Mouse (Mus musculus): ENCODE data around the gene Hoxa10.

Hoxa10 gene

DNA sequence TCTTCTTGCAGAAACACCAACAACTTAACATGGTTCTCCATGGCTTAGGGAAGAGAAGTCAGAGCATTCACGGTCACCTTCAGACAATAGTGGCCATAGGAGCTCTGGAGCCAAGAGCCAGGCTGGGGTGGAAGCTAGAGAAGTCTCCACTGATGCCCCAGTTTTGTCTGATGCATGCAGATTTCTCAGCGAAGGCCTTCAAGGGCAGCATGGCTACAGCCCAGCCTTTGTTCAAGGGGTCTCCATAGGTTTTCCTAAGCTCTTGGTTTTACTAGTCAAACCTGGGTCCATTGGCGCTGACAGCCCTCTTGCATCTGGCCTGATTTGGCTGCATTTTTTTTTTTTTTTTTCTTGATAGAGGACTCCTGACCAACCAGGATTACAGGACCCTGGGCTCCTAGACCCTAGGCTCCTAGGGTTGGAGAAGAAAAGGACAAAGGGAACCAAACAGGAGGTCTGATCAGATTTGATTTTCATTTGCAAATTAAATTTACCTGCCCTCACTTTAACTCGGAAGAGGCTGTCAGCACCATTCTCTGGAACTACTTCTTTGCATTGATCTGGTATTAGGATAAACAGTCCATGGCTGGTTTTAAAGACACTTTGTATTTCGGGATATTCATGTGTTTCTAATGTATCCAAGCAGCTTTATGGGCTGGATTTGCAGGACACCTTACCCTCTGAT, 23.6 kb upstream of the Hoxa10 start:
- in situ Hi-C loops (cut with MboI; ENCODE audit: low sequenced_read_pairs), result loop anchor here (25.0 kb wide), 2 partner anchors 573 to 648 kb away; no protein-coding TSS in a partner anchor

DNA sequence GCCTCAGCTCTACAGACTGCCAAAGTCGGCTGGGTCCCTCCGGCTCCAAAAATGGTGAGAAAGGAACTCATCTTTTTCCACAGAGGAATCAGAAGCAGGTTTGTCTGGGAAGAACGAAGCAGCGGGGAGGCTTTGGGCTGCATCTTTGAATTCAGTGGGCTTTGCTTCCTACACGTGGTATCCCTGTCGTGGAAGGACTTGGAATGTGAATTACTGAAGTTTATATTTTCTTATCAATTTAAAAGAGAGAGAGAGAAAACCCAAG, 22.6 kb upstream of the Hoxa10 start:
- in situ Hi-C loops (cut with MboI; ENCODE audit: low sequenced_read_pairs), result loop anchor here (25.0 kb wide), 2 partner anchors 574 to 649 kb away; no protein-coding TSS in a partner anchor

DNA sequence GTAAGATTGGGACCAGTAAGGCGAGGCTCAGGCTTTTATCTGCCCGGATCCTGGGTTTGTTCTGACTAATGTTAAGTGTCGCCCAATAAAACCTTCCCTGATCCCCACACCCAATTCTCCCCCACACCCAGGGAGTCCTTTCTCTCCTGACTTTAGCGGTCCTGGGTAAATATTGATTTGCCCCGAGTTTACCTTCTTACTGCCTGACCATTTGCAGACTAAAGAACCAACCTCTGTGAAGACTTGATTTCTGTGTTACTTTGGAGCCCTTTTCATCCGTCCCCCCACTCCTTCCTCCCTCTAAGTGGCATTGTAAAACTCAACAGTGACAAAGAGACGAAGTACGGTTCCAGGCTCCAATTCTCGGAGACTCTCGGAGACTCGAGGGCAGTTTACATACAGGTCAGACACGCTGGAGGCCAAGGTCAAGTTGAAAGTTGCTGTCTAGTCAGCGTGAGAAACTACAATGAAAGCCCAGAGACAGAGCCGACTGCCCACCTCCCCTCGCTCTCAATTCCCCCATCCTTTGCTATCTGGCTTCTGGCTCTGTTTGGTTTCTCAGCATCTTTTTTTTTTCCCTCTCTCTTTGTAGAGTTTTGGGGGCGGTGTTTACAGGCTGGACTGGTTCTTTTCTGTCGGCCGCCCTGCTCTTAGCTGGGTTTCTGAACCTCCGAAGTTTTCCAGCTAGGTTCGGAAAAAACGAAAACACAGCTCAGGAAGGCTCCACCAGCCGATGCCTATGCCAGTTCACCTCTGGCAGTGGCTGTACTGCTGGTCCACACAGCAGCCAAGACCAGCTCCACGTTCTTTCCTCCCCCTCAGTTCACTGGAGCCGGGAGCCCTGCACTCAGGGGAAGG, 22.0 kb upstream of the Hoxa10 start:
- in situ Hi-C loops (cut with MboI; ENCODE audit: low sequenced_read_pairs), result loop anchor here (25.0 kb wide), 2 partner anchors 575 to 650 kb away; no protein-coding TSS in a partner anchor

DNA sequence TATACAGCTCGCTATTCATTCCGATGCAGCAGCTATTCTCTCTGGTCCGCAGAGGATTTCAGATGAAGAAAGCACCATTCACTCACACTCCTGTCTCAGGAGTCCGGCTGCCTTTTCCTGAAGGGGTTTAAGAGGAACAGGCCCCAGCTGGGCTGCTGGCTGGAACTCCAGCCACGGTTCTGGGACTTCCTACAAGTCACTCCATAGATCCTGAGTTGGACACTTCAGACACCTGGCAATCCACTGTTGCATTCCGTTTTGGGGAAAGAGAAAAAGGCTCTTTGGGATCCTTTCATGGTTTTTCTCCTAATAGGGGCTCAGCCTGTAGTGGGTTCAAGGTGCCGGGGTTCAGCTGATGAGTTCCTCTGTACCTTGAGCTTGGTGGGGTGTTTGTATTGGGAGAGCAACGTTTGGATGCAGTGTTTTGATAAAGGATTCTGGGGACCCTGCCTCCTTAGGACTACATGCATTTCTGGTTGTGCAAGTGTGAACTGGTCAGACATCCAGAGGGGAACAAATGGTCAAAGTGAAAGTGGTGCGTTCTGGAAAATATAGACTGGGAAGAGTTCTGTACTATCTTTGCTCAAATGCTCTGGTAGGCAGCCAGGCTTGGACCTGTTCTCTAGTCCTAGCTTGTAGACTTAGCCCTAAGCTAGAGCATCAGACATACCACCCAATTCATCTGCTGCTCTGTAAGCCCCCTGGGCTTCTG, 21.3 kb upstream of the Hoxa10 start:
- in situ Hi-C loops (cut with MboI; ENCODE audit: low sequenced_read_pairs), result loop anchor here (25.0 kb wide), 2 partner anchors 575 to 650 kb away; no protein-coding TSS in a partner anchor

DNA sequence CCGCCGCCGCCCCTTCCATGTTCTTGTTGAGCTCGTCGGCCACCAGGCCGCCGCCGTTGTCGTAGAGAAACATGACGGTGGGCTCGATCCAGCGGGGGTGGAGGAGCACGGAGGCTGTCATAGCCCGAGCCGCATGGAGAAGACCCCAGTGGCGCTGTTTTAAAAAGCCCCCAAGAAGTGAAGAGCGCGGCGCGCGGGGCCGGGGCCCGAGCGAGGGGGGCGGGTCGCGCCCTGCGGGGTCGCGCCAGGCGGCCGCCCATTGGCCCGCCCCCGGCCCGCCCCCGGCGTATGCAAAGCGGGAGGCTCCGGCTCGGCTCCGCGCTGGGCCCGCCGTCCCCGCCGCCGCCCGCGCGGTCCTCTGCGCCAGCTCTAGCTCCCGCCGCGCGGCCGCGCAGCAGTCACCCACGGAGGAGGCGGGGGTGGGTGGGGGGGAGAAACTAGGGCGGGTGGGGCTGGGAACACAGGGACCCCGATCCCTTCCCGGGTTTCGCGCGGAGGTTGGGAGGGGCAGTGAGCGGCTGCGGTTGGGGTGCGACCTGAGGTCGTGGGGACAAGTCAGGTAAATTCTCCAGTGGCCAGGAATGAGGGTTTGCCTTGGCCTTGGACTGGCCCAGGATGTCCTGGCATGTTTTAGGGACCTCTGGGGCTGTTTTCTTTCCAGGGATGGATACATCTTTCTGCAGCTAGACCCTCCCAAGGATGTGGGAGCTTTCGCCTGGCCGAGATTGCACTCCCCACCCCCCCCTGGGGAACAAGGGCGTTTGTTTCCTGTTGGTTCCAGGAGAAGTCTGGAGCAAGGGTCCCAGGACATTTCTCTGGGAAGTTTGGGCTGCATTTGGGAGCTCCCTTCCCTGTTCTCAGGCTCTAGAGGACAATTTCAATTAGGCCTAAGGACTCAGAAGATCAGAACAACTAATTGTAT, 20.3 kb upstream of the Hoxa10 start, which contains the start of gene Hoxa13:
Gene Hoxa13, minus strand, starts transcription at position 227 of the 922 bp plus-strand sequence.
- in situ Hi-C loops (cut with MboI; ENCODE audit: low sequenced_read_pairs), result loop anchor here (25.0 kb wide), 2 partner anchors 576 to 651 kb away; no protein-coding TSS in a partner anchor

DNA sequence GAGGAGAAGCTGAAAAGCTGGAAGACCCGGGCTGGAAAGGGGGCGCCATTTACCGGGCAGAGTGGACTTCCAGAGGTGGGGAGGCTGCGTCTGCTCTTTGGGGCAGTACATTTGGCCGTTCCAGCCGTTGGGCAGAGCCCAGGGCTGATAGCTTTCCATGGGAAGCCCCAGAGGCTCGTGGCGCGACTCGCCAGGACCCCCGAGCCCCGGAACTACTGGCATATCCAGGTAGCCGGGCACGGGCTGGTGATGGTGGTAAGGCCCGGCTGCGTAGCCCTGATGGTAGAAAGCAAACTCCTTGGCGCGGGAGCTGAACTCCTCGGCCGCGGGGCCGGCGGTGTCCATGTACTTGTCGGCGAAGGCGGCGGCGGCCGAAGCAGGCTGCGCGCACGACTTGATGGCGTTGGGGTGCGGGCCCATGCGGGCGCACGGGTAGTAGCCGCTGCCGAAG, 19.2 kb upstream of the Hoxa10 start:
- in situ Hi-C loops (cut with MboI; ENCODE audit: low sequenced_read_pairs), result loop anchor here (25.0 kb wide), 2 partner anchors 577 to 652 kb away; no protein-coding TSS in a partner anchor

DNA sequence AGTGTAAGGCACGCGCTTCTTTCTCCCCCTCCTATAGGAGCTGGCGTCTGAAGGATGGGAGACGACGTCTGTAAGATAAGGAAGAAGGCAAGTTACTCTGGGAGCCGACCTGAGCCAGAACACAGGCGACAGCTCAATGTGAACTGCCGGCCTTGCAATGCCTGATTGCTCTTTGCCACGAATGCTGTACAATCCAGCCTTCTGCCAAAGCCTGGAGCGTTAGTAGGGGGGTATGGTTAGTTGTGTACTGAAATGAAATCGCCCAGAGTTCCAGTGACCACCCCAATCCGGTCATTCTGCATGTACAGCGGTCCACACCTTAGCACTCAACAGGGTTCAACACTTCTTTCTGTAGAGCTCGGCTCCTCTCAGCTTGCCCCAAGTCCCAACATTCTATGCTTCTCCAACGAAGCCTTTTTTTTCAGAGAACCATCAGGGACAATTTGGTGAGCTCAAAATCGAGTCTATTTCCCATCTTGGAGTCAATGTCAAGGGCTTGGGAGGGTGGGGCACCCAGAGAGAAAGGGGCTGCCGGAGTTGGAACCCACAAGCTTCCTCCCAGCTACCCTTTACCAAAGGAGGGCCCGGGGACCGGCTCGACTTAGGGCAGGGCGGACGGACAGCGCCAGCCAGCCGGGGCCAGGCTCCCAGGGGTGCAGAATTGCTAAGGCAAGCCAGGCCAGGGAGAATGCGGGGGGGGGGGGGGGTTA, 18.6 kb upstream of the Hoxa10 start:
- in situ Hi-C loops (cut with MboI; ENCODE audit: low sequenced_read_pairs), result loop anchor here (25.0 kb wide), 2 partner anchors 578 to 653 kb away; no protein-coding TSS in a partner anchor

DNA sequence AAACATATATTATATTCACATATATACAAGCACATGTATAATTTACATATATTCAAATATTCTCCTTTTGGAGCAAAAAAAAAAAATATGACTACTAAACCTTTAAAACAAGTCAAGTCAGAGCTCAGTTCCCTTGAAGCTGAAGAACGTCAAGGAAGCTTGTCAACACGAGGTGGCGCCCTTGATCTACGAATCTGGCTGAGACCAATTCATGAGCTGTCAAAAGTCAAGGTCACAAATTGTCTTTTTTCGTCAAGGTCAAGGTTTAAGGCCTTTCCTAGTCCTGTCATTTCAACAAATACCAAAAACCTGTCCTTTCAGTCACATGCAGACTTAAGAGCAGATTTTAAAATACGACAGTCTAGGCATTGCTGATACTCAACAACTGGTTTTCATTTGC, 16.3 kb upstream of the Hoxa10 start:
- in situ Hi-C loops (cut with MboI; ENCODE audit: low sequenced_read_pairs), result loop anchor here (25.0 kb wide), 2 partner anchors 580 to 655 kb away; no protein-coding TSS in a partner anchor

DNA sequence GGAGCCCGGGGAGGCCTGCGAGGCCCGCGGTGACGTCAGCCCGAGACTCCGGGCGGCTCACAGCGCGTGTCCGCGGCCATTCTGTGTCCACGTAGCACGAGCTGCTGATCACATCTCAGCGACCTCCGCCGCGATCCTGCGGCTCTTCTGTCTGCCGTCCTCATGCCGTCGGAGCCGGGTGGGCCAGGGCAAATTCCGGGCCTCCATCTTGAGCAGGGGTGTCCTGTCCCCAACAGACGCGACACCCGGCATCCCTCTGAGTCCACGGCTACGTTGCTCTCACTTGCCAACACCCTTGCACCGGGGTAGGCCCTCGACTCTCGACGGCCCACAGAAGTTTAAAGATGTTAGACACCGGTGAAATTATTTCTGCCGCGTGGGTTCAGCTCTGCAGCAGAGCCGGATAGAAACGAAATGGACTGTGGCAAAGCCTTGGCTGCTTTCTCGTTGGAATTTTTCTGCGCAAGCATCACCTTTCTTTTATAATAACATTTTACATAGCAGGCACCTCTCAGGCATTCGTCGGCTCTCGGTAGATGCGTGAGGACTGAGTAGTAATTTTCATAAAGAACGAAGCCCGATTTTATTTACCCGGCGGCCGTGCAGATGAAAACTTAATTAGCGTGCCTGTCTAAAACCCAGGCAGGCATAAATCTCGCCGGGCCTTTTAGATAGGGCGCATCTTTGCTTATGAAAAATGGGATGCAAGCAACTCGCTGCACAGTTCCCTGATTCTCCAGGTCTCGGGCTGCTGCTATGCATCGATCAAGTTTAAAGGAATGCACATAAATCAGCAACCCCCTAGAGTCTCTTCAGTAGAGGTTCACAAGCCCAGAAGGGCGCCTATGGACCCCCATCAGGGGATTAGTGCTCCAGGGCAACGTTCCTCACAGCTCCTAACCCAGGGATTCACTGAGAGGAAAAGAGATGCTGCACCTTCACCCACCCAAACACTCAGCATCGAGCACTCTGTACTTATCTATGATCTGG, 13.2 kb upstream of the Hoxa10 start:
- in situ Hi-C loops (cut with MboI; ENCODE audit: low sequenced_read_pairs), result loop anchor here (25.0 kb wide), 2 partner anchors 583 to 658 kb away; no protein-coding TSS in a partner anchor

DNA sequence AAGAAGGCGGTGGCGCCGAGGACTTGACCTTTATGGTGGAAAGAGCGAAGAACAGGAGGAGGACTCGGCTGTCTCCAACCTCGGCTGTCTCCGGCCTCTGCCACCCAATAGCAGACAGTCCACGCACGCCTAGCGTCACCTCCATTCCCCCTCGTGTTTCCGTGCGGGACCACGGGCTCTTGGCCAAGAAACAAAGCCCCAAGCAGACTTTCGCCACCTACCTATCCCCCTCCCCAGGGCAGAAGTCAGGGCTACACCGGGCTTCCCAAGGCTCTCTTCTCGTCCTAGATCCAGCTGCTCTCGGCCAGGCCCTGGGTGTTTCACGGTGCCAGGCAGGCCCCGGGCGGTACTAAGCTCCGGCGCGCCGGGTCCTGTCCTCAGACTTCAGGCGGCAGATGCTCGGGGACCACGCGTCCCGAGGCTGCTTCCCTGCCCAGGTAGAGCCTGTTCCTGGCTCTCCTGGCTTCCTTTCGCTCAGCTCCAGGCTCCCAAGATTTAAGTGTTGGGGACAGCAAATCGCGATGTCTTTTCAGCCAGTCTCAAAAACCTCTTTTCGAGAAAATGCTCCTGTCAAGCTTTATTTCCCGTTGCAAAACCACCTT, 12.2 kb upstream of the Hoxa10 start:
- in situ Hi-C loops (cut with MboI; ENCODE audit: low sequenced_read_pairs), result loop anchor here (25.0 kb wide), 2 partner anchors 584 to 659 kb away; no protein-coding TSS in a partner anchor

DNA sequence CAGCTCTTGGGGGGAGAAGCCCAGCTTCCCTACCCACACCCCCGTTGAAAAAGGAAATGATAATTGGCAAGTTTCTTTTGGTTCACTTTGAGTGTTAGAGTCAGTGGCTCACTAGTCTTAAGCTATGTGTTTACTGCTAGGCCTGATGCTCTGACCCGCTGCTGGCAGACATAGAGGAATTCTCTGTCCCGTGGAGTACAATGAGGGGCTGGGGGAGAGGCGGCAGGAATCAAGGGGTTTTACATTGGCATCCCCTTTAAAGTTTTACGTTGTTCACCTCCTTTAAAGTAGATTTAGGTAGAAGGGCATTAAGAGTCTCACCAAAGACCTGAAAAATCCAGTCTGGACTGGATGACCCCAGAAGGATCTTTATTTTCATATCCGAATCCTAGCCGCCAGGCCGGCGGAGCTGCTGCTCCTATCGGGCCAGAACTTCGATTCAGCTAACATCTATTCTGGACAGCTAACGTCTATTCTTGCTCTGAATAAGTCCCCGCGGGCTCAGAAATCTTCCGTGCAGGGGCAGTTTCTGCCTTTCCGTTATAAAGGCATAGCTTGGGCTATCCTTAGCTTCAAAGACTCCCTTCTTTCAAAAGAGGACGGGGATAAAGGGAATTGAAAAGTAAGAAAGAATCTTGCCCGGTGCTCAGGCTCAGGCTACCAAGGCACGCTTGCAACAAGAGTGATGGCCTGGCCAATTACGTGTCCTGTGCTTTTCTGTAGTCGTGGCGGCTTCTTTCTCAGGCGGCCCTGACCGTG, 11.5 kb upstream of the Hoxa10 start:
- in situ Hi-C loops (cut with MboI; ENCODE audit: low sequenced_read_pairs), result loop anchor here (25.0 kb wide), 2 partner anchors 585 to 660 kb away; no protein-coding TSS in a partner anchor

DNA sequence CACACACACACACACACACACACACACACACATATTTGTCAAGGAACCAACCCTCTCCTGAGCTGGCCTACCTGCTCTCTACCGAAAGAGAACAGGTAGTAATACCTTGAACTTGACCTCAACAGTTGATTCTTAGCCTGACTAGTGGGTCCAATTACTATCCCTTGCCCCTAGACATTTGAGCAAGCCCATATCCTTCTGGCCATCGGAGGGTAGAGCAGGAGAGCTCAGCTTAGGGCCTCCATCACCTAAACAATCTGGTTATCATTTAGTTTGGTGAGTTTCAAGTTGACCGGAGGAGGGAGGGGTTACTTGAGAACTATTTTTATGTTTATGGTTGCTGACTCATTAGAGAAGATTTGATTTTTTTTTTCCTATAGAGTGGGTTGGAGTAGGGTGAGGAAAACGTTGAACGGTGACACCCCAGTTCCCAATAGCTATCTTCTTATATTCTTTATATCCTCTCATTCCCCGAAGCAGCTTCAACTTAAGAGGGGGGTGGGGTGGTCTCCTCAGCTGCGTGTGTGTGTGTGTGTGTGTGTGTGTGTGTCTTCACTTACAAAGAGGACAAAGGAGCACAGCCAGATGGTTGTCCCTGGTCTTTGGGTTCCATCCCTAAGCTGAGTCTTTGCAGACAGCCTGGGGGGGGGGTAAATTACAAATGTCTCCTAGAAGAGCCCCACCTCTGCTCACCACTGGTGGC, 10.7 kb upstream of the Hoxa10 start:
- in situ Hi-C loops (cut with MboI; ENCODE audit: low sequenced_read_pairs), result loop anchor here (25.0 kb wide), 2 partner anchors 586 to 661 kb away; no protein-coding TSS in a partner anchor

DNA sequence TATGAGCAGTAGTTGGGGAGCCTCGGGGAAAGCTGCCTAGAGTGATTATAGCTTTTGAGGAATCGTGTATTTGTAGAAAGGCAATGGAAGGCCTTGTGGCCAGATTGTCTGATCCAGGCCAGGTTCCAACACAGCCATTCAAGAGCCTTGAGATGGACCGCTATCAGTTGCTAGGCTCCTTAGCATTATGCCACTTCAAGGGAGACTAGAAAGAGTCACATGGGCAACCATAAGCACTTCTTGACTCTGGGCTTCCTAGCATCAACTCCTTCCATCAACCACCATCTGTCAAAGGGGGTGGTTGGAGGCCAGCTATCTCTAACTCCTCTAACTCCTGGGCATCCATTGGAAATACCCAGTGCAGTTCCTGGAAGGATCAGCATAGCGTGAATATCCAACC, 9.2 kb upstream of the Hoxa10 start:
- in situ Hi-C loops (cut with MboI; ENCODE audit: low sequenced_read_pairs), result loop anchor here (25.0 kb wide), 2 partner anchors 587 to 662 kb away; no protein-coding TSS in a partner anchor

DNA sequence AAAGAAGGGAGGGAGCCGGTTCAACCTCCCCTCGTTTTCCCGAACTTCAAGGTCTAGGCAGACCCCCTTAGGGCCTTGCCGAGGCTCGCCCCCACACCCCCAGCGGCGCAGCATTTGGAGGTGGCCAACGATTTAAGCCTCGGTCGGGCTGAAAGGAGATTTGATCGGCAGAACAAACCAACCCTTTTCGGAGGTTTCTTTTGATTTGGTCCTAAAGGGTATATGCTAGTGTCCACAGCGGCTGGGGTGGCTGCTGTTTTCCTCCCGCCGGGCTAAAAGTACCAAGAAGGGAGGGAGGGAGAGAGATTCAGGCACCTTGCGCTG, 8.7 kb upstream of the Hoxa10 start:
- in situ Hi-C loops (cut with MboI; ENCODE audit: low sequenced_read_pairs), result no loop called here

DNA sequence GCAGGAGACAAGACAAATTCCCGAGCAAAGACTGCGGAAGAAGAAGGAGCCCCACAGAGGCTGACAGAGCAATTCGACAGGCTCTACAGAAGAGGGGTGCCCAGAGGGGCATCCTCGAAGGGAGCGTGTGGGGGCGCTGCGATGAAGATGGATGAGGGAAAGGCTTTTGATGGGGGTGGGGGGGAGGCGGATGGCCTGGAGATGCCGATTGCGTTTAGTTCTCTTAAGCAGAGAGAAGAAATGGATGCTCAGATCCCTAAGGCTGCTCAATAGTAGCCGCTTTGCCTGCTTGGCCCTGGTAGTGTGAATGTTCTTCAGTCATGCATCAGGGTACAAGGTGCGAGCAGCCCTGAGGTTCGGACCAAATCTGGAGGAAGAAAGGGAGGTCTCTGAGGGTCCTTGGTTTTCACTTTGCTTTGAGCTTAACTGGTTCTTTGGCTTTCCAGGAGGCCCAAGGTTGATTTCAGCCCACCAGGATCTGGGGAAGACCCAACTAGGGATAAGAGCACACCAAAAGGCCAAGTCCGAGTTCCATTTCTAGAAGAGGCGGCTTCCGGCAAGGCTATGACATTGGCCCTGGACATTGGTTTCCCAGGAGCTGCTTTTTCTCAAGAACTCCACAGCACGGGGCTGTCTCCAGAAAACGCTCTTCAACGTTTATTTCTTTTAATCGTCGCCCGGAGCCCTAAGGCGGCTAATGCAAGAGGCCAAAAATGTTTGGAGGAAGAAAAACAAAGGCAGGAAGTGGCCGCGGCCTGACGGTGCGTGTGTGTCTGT, 8.2 kb upstream of the Hoxa10 start:
- in situ Hi-C loops (cut with MboI; ENCODE audit: low sequenced_read_pairs), result no loop called here

Data from CH12F3 (cell line).